9 mouse cellular contexts compared by ENCODE assay signal in the genomic region with DNA sequence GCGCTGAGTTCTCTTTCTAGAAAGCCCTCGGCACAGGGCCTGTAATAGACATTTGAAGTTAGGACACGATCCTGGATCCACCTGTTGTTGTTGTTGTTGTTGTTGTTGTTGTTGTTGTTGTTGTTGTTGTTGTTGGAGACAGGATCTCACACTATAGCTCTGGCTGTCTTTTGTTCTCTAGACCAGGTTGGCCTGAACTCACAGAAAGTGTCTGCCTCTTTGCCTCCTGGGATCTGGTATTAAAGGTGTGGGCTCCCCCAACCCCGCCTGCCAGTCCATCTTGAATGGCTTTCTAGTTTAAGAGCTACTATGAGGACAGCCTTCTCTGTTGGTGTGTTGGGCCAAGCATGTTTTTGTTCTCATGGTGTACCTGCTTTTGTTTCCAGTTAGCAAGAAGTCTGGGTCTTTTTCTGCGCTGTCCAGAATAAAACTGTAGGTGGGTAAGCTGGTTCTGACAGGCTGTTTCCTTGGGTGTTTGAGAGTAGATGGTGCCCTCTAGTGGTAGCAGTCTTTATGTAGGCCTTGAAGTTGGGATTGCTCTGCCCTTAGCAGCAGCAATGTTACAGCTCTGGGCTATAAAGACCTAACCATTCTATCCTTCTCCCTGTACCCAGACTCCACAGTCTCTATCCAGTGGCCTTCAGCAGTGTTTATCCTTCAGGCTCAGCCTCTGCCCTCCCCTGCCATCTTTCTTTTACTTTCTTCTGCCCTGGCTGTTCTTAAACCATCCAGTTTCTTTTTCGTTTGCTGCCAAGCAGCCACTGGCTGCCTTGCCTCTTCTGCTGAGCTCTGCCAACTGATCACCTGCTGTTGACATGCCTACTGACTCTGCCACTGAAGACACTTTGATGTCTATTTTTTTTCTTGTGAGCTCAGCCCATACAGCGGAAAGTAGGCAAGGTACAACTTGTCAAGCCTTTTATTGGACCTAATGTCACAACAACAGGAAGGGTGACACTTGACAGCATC.
A peak's percentile ranks its signal among the peaks of the same experiment; 100 is the strongest.
DNase-seq lines count a peak whose midpoint lies in the region; ATAC-seq lines count a peak whose summit lies in the region.
"Had no signal": no experiment of that assay in that cellular context is flagged by ENCODE, and none has a peak within 500 bp of the region (broad histone marks: within the 10 kb centered on the region; RNA-seq: fewer than 3 reads in every experiment).

No protein-coding gene starts in this region.

- H3K4me3 ChIP-seq in kidney, embryonic 16.5 days (ENCODE audit: low read length) = no peak overlapping the region
- H3K4me3 ChIP-seq in embryonic facial prominence, embryonic 10.5 days = no peak overlapping the region
- H3K4me3 ChIP-seq in hindbrain, embryonic 15.5 days = no peak overlapping the region
- H3K4me3 ChIP-seq in midbrain, embryonic 13.5 days (replicated peaks) = no peak overlapping the region
- H3K4me3 ChIP-seq: myocyte had no signal

- DNase-seq in kidney, adult 18-20 months = peak; percentile 62
- peak; percentile 75 for DNase-seq in adrenal gland, postnatal 14 days
- peak; percentile 42 for DNase-seq in embryonic facial prominence, embryonic 10.5 days (ENCODE audit: low spot score)
- DNase-seq in left cerebral cortex, adult 18-20 months (ENCODE audit: low spot score in 2 of 2) = peak; percentile 73 to 77
- DNase-seq in splenic B cell, adult 2 months (ENCODE audit: low read depth, low spot score) = peak; percentile 83

- peaks cover 5% of the 10 kb centered on the region; the same call in 1 of the 2 replicates for H3K4me1 ChIP-seq in kidney, embryonic 16.5 days (ENCODE audit: insufficient read depth, low read length)
- H3K4me1 ChIP-seq in embryonic facial prominence, embryonic 10.5 days = 0 out of 2 replicates have a peak, but pooled peaks cover 5% of the 10 kb centered on the region
- H3K4me1 ChIP-seq in hindbrain, embryonic 15.5 days (replicated peaks) = peaks cover 11% of the 10 kb centered on the region; the same call in 1 of the 2 replicates
- no peaks in the 10 kb centered on the region for H3K4me1 ChIP-seq in midbrain, embryonic 13.5 days (replicated peaks)

- H3K9me3 ChIP-seq in kidney, embryonic 16.5 days (ENCODE audit: low read length) = no peaks in the 10 kb centered on the region
- no peaks in the 10 kb centered on the region for H3K9me3 ChIP-seq in embryonic facial prominence, embryonic 10.5 days
- H3K9me3 ChIP-seq in hindbrain, embryonic 15.5 days = no peaks in the 10 kb centered on the region
- H3K9me3 ChIP-seq in midbrain, embryonic 13.5 days = no peaks in the 10 kb centered on the region

- no peak overlapping the region for H3K27ac ChIP-seq in kidney, embryonic 16.5 days (ENCODE audit: low read length)
- H3K27ac ChIP-seq in embryonic facial prominence, embryonic 10.5 days (replicated peaks) = no peak overlapping the region
- no peak overlapping the region for H3K27ac ChIP-seq in hindbrain, embryonic 15.5 days (replicated peaks)
- no peak overlapping the region for H3K27ac ChIP-seq in midbrain, embryonic 13.5 days

- WGBS in kidney, embryonic 16.5 days = 86% methylated on average over 7 of the region's 7 CpGs
- WGBS in embryonic facial prominence, embryonic 10.5 days = 91% methylated on average over 7 of the region's 7 CpGs
- 82% methylated on average over 7 of the region's 7 CpGs for WGBS in hindbrain, embryonic 15.5 days
- WGBS in midbrain, embryonic 13.5 days = 90% methylated on average over 7 of the region's 7 CpGs

- H3K4me2 ChIP-seq in kidney, embryonic 16.5 days (replicated peaks; ENCODE audit: low read depth, low read length) = no peak overlapping the region
- H3K4me2 ChIP-seq in hindbrain, embryonic 15.5 days = no peak overlapping the region
- H3K4me2 ChIP-seq in midbrain, embryonic 13.5 days (replicated peaks) = no peak overlapping the region

- H3K27me3 ChIP-seq in kidney, embryonic 16.5 days (ENCODE audit: insufficient read depth, low read length) = no peaks in the 10 kb centered on the region
- H3K27me3 ChIP-seq in embryonic facial prominence, embryonic 10.5 days (replicated peaks; ENCODE audit: low read depth, poor library complexity, severe bottlenecking) = no peaks in the 10 kb centered on the region
- no peaks in the 10 kb centered on the region for H3K27me3 ChIP-seq in hindbrain, embryonic 15.5 days
- no peaks in the 10 kb centered on the region for H3K27me3 ChIP-seq in midbrain, embryonic 13.5 days
- H3K27me3 ChIP-seq in splenic B cell, adult 2 months (ENCODE audit: control insufficient read depth, insufficient read depth, low read length, poor library complexity, severe bottlenecking) = no peaks in the 10 kb centered on the region

- H3K9ac ChIP-seq in kidney, embryonic 16.5 days (replicated peaks; ENCODE audit: low read length) = no peak overlapping the region
- no peak overlapping the region for H3K9ac ChIP-seq in hindbrain, embryonic 15.5 days
- no peak overlapping the region for H3K9ac ChIP-seq in midbrain, embryonic 13.5 days (replicated peaks)

- peaks cover 48% of the 10 kb centered on the region for H3K36me3 ChIP-seq in kidney, embryonic 16.5 days (ENCODE audit: insufficient read depth, low read length)
- peaks cover 97% of the 10 kb centered on the region for H3K36me3 ChIP-seq in embryonic facial prominence, embryonic 10.5 days (replicated peaks)
- H3K36me3 ChIP-seq in hindbrain, embryonic 15.5 days = peaks cover 43% of the 10 kb centered on the region
- peaks cover 69% of the 10 kb centered on the region for H3K36me3 ChIP-seq in midbrain, embryonic 13.5 days
- H3K36me3 ChIP-seq in splenic B cell, adult 2 months (ENCODE audit: control insufficient read depth, insufficient read depth, low read length, poor library complexity, severe bottlenecking) = peaks cover 6% of the 10 kb centered on the region

- ATAC-seq in kidney, embryonic 16.5 days (ENCODE audit: low FRiP score, low TSS enrichment) = no peak
- ATAC-seq in hindbrain, embryonic 15.5 days (ENCODE audit: low FRiP score, low read depth) = peak; percentile 66; the same call in 1 of the 2 replicates
- ATAC-seq in midbrain, embryonic 13.5 days = peak; percentile 66; the same call in 1 of the 2 replicates
